Mouse (Mus musculus): Measurements from ENCODE around the gene Cdhr3.
"Not testable (repeated sequence)": the region's sequence is repeated elsewhere in the genome, so short reads cannot be mapped to it uniquely, and the experiment has no call there.

Cdhr3 gene

GRCm38 (mm10) chr12:33071901-33072672 is 20.6 kb downstream of the Cdhr3 start:
- no peak for DNase-seq

DNA sequence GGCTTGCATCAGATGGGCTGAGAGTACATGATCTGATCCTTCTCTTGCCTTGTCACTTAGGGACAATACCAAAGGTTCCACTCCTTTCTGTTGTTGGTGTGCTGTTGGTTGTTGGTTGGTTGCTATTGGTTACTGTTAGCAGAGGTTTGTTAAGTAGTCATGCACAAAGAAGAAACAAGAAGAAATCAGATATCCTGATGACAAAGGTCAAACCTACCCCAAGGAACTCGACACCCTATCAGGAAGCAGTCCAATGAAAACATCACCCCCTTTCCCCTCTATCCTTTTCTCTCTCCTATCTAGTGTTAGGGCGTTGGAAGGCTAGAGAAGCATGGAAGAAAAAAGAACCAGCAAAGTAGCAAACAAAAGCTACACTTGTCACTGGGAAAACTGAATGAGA is 23.7 kb downstream of the Cdhr3 start:
- DNase-seq, result no peak

DNA sequence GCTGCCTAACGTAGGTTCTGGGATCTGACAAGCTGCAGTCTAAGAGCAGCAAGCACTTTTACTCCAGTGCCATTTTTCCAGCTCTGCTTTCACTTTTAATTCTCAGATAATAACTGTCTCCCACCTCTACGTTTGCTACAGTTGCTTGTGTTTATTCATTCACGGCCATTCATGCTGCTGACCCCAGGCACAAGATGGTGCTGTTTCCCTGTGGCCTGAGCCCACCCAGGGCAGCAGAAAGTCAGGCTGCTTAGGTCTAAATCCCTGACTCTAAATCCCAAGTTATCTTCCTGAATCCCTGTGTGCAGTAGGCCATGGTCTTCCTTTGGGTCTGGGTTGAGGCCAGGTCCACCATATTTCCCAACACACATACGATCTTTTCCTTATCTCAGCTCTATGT is 26.3 kb downstream of the Cdhr3 start:
- DNase-seq, result no peak

DNA sequence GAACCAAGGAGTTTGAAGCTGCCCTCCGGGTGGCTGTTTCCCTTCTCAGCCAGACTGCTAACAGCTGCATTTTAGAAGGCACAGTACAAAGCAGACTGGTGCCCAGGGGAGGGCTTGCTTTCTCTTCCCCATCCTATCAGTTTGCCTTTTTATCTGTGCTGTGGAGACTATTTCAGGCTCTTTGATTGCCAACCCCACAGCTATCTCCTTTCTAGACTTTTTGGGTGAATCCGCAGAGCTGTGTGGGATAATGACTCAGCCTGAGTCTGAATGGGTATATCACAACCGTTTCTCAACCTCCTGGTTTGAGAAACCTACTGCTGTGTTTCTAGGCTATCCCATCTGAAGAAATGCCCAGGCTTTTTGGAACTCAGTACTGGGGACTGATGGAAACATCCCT is 27.5 kb downstream of the Cdhr3 start:
- no peak for DNase-seq

DNA sequence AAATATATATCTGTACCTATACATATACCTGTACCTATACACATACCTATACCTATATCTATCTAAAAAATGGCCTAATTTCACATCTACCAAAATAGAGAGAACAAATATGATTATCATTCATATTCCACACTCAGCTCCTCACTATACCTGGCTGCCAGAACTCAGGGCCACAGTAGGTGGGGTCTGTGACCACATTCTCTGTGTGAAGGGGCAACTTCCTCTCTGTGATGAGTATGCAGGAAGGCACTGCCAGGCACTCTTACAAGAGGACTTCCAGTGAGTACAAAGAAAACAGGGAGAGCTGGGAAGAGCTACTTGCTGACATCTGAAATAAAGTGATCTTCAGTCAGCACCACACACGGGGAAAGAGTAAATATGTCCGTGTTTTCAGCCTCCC is 28.4 kb downstream of the Cdhr3 start:
- DNase-seq, result no peak

DNA sequence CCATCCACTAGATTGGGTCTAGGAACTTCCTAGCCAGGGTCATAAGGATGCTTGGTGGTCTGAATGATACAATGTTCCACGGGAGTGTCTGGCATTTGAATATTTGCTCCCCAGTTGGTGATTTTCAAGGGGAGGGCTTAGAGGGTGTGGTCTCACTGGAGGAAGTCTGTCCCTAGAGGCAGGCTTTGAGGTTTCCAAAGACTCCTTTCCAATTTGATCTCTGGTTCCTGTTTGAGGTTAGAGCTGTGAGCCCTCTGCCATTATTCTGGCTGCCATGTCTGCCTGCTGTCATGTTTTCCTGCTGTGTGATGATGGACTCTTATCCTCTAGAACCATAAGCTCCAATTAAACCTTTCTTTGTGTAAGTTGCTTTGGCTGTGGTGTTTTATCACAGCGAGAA is 29.4 kb downstream of the Cdhr3 start:
- DNase-seq, result no peak

GRCm38 (mm10) chr12:33062379-33062778 is 30.3 kb downstream of the Cdhr3 start:
- not testable (repeated sequence) for DNase-seq

GRCm38 (mm10) chr12:33061651-33062050 is 31.0 kb downstream of the Cdhr3 start:
- no peak for DNase-seq

- peak; percentile 49 for DNase-seq
These were observed 35.2 kb downstream of the Cdhr3 start for GRCm38 (mm10) chr12:33057231-33058048.

GRCm38 (mm10) chr12:33056574-33056973 is 36.1 kb downstream of the Cdhr3 start:
- DNase-seq, result no peak

DNA sequence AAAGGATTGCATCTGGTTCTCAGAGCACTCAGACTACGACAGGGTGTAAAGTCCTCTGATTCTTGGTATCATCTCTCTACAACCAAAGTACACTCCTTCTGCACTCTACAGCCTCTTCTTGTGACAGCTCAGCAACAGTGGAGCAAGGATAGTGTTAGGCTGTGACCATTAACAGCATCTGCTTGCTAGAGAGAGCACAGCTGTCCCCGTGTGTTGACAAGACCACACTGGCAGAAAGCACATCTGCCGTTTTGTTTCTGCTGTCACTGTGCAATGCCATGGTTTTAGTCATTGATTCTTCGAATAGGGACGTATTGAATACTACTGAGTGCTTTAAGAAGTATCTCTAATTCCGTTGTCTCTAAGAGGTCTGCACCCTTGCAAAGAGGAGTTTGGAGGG is 36.6 kb downstream of the Cdhr3 start:
- no peak for DNase-seq

DNA sequence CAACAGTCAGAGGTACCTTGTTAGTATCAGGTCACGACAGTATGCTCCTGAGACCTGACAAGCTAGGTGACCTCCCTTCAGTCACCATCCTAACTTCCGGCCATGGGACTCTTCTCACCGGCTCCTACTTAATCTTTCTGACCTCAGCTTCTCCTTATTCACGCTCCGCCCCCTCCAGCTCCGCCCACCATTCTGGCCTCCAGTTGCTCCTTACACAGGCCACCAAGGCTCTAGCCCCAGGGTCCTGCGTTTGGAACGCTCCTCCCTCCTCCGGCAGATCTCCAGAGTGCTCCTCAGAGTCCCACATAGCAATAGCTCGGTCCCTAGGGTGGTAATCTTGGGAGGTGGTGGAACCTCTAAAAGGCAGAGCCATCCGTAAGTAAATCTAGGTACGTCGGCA is 38.9 kb downstream of the Cdhr3 start:
- no peak for DNase-seq

GRCm38 (mm10) chr12:33053311-33053710 is 39.4 kb downstream of the Cdhr3 start:
- DNase-seq, result no peak

- DNase-seq, result no peak
These were observed 44.3 kb downstream of the Cdhr3 start for GRCm38 (mm10) chr12:33048391-33048790.

- DNase-seq, result no peak
These were observed 46.2 kb downstream of the Cdhr3 start for GRCm38 (mm10) chr12:33046434-33046833.

GRCm38 (mm10) chr12:33045533-33046361 is 46.9 kb downstream of the Cdhr3 start:
- peak; percentile 21 for DNase-seq

DNA sequence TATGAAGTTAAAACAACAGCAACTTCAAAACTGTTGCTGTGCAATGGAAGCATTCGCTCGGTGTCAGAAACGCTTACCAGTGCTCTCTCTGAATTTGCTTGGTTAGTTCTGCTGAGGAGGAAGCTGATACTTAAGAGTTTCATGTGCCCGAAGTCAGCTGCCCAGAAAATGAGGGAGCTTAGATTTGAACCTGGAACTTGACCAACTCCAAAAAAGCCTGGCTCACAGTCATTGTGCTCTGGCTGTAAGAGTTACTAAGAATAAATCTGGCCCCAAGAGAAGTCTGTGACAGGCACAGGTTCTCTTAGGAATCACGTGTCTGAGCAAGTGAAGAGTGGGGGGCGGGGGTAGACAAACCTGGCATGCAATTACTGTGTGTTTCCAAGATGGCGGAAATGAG is 51.2 kb downstream of the Cdhr3 start:
- DNase-seq, result no peak

DNA sequence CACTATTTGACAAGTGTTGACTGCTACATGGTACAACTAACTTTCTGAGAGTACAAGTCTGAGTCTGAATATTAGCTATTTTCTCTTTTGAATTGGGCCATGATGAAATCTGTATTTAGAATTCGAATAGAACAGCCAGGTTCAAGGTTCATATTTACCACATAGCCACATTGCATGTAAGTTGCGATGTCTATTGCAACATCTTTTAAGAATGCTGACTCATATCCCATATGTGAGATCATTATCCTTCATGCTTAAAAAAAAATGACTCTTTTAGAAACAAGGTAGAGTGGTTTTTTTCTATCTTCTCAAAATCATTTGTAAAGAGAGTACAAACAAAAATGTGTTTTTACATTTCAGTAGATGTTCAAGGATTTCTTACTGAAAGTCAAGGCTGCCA is 51.9 kb downstream of the Cdhr3 start:
- no peak for DNase-seq

- no peak for DNase-seq
These were observed 54.0 kb downstream of the Cdhr3 start for GRCm38 (mm10) chr12:33038676-33039075.

DNA sequence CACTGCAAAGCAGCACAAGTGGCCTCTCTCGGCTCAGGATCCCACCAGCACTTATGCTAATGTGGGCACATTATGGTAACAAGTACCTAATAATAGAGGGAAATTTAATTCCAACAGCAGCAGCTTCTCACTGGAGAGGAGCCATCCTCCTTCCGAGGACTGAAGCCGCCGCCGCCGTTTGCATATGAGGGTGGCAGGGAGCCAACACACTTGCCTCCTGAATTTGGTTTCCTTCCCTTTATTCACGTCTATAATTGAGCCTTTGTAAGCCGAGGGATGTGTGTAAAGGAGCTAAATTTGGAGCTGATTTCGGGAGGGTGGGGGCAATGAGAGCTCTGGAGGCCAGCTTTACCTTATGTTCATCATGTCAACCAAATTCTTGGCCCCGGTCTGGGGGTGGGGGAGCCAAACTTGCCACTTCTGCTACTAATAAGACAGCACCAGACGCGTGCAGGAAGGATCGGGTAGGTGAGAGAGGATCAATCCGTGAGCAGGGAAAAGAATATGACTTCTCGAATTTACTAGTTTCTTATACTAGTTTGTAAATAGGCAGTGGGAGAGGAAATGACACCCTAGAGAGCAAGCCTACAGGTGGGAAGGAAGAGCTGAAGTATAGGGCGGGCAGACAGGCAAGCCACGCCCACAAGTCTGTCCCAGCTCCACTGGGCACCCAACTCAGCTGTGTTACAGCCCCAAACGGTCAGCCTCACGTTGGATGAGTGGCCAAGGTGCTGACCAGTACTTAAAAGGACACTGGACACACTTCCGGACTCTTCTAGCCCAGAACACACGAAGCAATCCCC is 56.8 kb downstream of the Cdhr3 start:
- DNase-seq, result peak; percentile 53

- DNase-seq, result no peak
These were observed 57.5 kb downstream of the Cdhr3 start for GRCm38 (mm10) chr12:33035089-33035718.

Measured in kidney, postnatal 14 days (tissue).